ENCODE assay signal across 8 mouse cellular contexts in genomic region chr12:78910684-78911461, GRCm38 (mm10). TPM values are rescaled to one million over a fixed set of nuclear protein-coding genes. Genes with fewer than 3 reads are reported as not detected.
A peak's percentile ranks its signal among the peaks of the same experiment; 100 is the strongest.
DNase-seq lines count a peak whose midpoint lies in the region; ATAC-seq and TF ChIP-seq lines count a peak whose summit lies in the region.

No protein-coding gene starts in this region.

- no peak overlapping the region for H3K27ac ChIP-seq in ES-E14 (ENCODE audit: insufficient read depth, low read depth, low read length, poor library complexity, severe bottlenecking)
- no peak overlapping the region for H3K27ac ChIP-seq in brown adipose tissue, adult 24 weeks (replicated peaks; ENCODE audit: low read depth, low read length)
- no peak overlapping the region for H3K27ac ChIP-seq in hindbrain, embryonic 11.5 days (ENCODE audit: low read depth, low read length)
- no peak overlapping the region for H3K27ac ChIP-seq in midbrain, embryonic 11.5 days (ENCODE audit: low read depth, low read length)

- H3K27me3 ChIP-seq in hindbrain, embryonic 11.5 days (ENCODE audit: control insufficient read depth, insufficient read depth, low read length): peaks cover 36% of the 10 kb centered on the region
- peaks cover 45% of the 10 kb centered on the region for H3K27me3 ChIP-seq in midbrain, embryonic 11.5 days (ENCODE audit: control insufficient read depth, insufficient read depth, low read length)

- H3K36me3 ChIP-seq in ES-E14 (ENCODE audit: control insufficient read depth, insufficient read depth, low read length, poor library complexity, severe bottlenecking): no peaks in the 10 kb centered on the region
- no peaks in the 10 kb centered on the region for H3K36me3 ChIP-seq in hindbrain, embryonic 11.5 days (ENCODE audit: control insufficient read depth, insufficient read depth, low read length)
- H3K36me3 ChIP-seq in midbrain, embryonic 11.5 days (ENCODE audit: control insufficient read depth, insufficient read depth, low read length): no peaks in the 10 kb centered on the region

- peak overlapping the region; percentile 25 to 63; a peak in 2 of 4 replicates for H3K4me3 ChIP-seq in ES-E14 (ENCODE audit: insufficient read depth in 1 of 2, low read depth in 1 of 2, low read length in 2 of 2, poor library complexity in 1 of 2, severe bottlenecking in 1 of 2)
- H3K4me3 ChIP-seq in brown adipose tissue, adult 24 weeks (ENCODE audit: insufficient read depth, low read depth, low read length): peak overlapping the region; percentile 22
- peak overlapping the region; percentile 31; the same call in 1 of the 2 replicates for H3K4me3 ChIP-seq in hindbrain, embryonic 11.5 days (ENCODE audit: low read depth, low read length)
- H3K4me3 ChIP-seq in midbrain, embryonic 11.5 days (ENCODE audit: low read depth, low read length): peak overlapping the region; percentile 28

- H3K9me3 ChIP-seq in ES-E14 (ENCODE audit: control insufficient read depth, insufficient read depth, low read depth, low read length): no peaks in the 10 kb centered on the region
- no peaks in the 10 kb centered on the region for H3K9me3 ChIP-seq in hindbrain, embryonic 11.5 days (ENCODE audit: control insufficient read depth, low read length)
- H3K9me3 ChIP-seq in midbrain, embryonic 11.5 days (ENCODE audit: control insufficient read depth, low read length): no peaks in the 10 kb centered on the region; the same call in 1 of the 2 replicates

- no peak for DNase-seq in ES-E14 (ENCODE audit: low read depth, low spot score)
- DNase-seq in hindbrain, embryonic 11.5 days (ENCODE audit: low spot score): peak; percentile 39
- DNase-seq in midbrain, embryonic 11.5 days (ENCODE audit: low spot score, missing footprints): peak; percentile 89
- DNase-seq in thymus, postnatal 0 days (ENCODE audit: low spot score): no peak
- DNase-seq in layer of hippocampus, postnatal 25 days (ENCODE audit: extremely low spot score in 1 of 2, low spot score in 1 of 2): no peak
- no peak for DNase-seq in gastrocnemius, postnatal 10 days
- DNase-seq in ovary, postnatal 14 days (ENCODE audit: low spot score): no peak

- H3K4me2 ChIP-seq in hindbrain, embryonic 11.5 days (replicated peaks; ENCODE audit: low read depth, low read length): peak overlapping the region; percentile 54
- H3K4me2 ChIP-seq in midbrain, embryonic 11.5 days: peak overlapping the region; percentile 61

- peaks cover 2 to 5% of the 10 kb centered on the region in 2 experiments; a peak in 2 of 4 replicates for H3K4me1 ChIP-seq in ES-E14 (ENCODE audit: control insufficient read depth in 2 of 2, insufficient read depth in 2 of 2, low read length in 2 of 2, poor library complexity in 1 of 2)
- no peaks in the 10 kb centered on the region; the same call in 1 of the 2 replicates for H3K4me1 ChIP-seq in brown adipose tissue, adult 24 weeks (ENCODE audit: control insufficient read depth, insufficient read depth, insufficient read length, low read length)
- H3K4me1 ChIP-seq in hindbrain, embryonic 11.5 days (replicated peaks; ENCODE audit: control insufficient read depth, insufficient read depth, low read length): peaks cover 11% of the 10 kb centered on the region
- peaks cover 14% of the 10 kb centered on the region for H3K4me1 ChIP-seq in midbrain, embryonic 11.5 days (ENCODE audit: control insufficient read depth, insufficient read depth, low read length)

- ATAC-seq in hindbrain, embryonic 11.5 days (ENCODE audit: low FRiP score): no peak
- 0 out of 2 replicates have a peak, but pooled peaks have one; percentile 4 for ATAC-seq in midbrain, embryonic 11.5 days (ENCODE audit: low FRiP score)

- WGBS in hindbrain, embryonic 11.5 days: 11% methylated on average over 16 of the region's 16 CpGs
- 7% methylated on average over 16 of the region's 16 CpGs for WGBS in midbrain, embryonic 11.5 days

- in situ Hi-C loops in ES-E14 (cut with MboI; ENCODE audit: low sequenced_read_pairs in 2 of 2, unreplicated experiment in 2 of 2): loop anchor here in 1 of 2 experiments (10.0 kb wide), 1 partner anchor 174 kb away; the partner anchor contains the start of gene Pigh

- no peak overlapping the region for H3K9ac ChIP-seq in ES-E14 (ENCODE audit: insufficient read depth, low read depth, low read length, poor library complexity, severe bottlenecking)
- H3K9ac ChIP-seq in hindbrain, embryonic 11.5 days (ENCODE audit: low read depth, low read length): no peak overlapping the region
- H3K9ac ChIP-seq in midbrain, embryonic 11.5 days (ENCODE audit: low read length): no peak overlapping the region; the same call in 1 of the 2 replicates

TF ChIP-seq in ES-E14, 5 proteins besides CTCF, POLR2A, EP300 and RAD21:
- no peak for TF ChIP-seq CHD2 (IDR thresholded peaks at IDR 0.05; ENCODE audit: low read depth, low read length)
- no peak for TF ChIP-seq HCFC1 (IDR thresholded peaks at IDR 0.05; ENCODE audit: borderline replicate concordance, insufficient read depth, low read length)
- no peak for TF ChIP-seq ZC3H11A (IDR thresholded peaks at IDR 0.05; ENCODE audit: borderline replicate concordance, low read depth, low read length)
- TF ChIP-seq MAFK (IDR thresholded peaks at IDR 0.05; ENCODE audit: insufficient read depth, low read depth, low read length): no peak
- no peak for TF ChIP-seq ZNF384 (IDR thresholded peaks at IDR 0.05; ENCODE audit: low read depth, low read length)

RNA-seq across cellular contexts. Expression of gene Plek2, which starts 4.1 kb away (rescaled TPM):
- total RNA-seq in ES-E14 (2012; rRNA removed): 0.98 and 1.1 TPM in 2 replicates
- not detected in 2 replicates for polyA plus RNA-seq in brown adipose tissue, adult 24 weeks (2012; ENCODE audit: insufficient read depth, insufficient read length, missing spikeins)
- polyA plus RNA-seq in hindbrain, embryonic 11.5 days (2014; fragmentation: Nextera tagmentation; extraction: Ambion mirVana): 2.6 and 3.1 TPM in 2 replicates
- polyA plus RNA-seq in midbrain, embryonic 11.5 days (2014; fragmentation: Nextera tagmentation; extraction: Ambion mirVana): 2.9 and 3.9 TPM in 2 replicates
- polyA plus RNA-seq in thymus, postnatal 0 days (2015; fragmentation: Nextera tagmentation; extraction: Ambion mirVana): 2.7 and 3.0 TPM in 2 replicates
- under 1 TPM in 1 of 2 experiments, not detected in 1; 0.22 TPM for total RNA-seq in layer of hippocampus, postnatal 25 days (2021)
- total RNA-seq in gastrocnemius, postnatal 10 days (2021): under 1 TPM in 1 of 2 experiments, not detected in 1; 0.50 TPM

RNA-seq across cellular contexts. Expression of gene Eif2s1, which starts 49.3 kb away (rescaled TPM):
- total RNA-seq in ES-E14 (2012; rRNA removed): 113 and 184 TPM in 2 replicates
- 55.4 and 61.8 TPM in 2 replicates for polyA plus RNA-seq in brown adipose tissue, adult 24 weeks (2012; ENCODE audit: insufficient read depth, insufficient read length, missing spikeins)
- polyA plus RNA-seq in hindbrain, embryonic 11.5 days (2014; fragmentation: Nextera tagmentation; extraction: Ambion mirVana): 234 and 258 TPM in 2 replicates
- polyA plus RNA-seq in midbrain, embryonic 11.5 days (2014; fragmentation: Nextera tagmentation; extraction: Ambion mirVana): 249 and 250 TPM in 2 replicates
- 208 and 236 TPM in 2 replicates for polyA plus RNA-seq in thymus, postnatal 0 days (2015; fragmentation: Nextera tagmentation; extraction: Ambion mirVana)
- 10 to 100 TPM; 54.9 to 56.5 TPM for total RNA-seq in layer of hippocampus, postnatal 25 days (2021)
- 10 to 100 TPM; 45.9 to 48.7 TPM for total RNA-seq in gastrocnemius, postnatal 10 days (2021)

RNA-seq across cellular contexts. Expression of gene Atp6v1d, which starts 49.4 kb away (rescaled TPM):
- total RNA-seq in ES-E14 (2012; rRNA removed): 34.8 and 44.6 TPM in 2 replicates
- polyA plus RNA-seq in brown adipose tissue, adult 24 weeks (2012; ENCODE audit: insufficient read depth, insufficient read length, missing spikeins): 104 and 110 TPM in 2 replicates
- polyA plus RNA-seq in hindbrain, embryonic 11.5 days (2014; fragmentation: Nextera tagmentation; extraction: Ambion mirVana): 110 and 115 TPM in 2 replicates
- polyA plus RNA-seq in midbrain, embryonic 11.5 days (2014; fragmentation: Nextera tagmentation; extraction: Ambion mirVana): 106 and 122 TPM in 2 replicates
- polyA plus RNA-seq in thymus, postnatal 0 days (2015; fragmentation: Nextera tagmentation; extraction: Ambion mirVana): 108 and 112 TPM in 2 replicates
- total RNA-seq in layer of hippocampus, postnatal 25 days (2021): 100 to 1,000 TPM; 238 to 266 TPM
- total RNA-seq in gastrocnemius, postnatal 10 days (2021): 10 to 100 TPM; 44.2 to 48.0 TPM

Comparison
In these comparisons a context has a peak if more than half of its experiments do, and no peak if none do; other contexts are left out.
1. DNase-seq: peak in hindbrain, embryonic 11.5 days (single experiment) and midbrain, embryonic 11.5 days (single experiment); none in ES-E14 (single experiment), thymus, postnatal 0 days (single experiment), layer of hippocampus, postnatal 25 days (0 of 2), gastrocnemius, postnatal 10 days (single experiment) and ovary, postnatal 14 days (single experiment).
2. Peak in every context shown above with its lines, with median percentiles within 50 percentile points of each other: H3K4me3 ChIP-seq.